Mouse (Mus musculus) 416B (cell line): Measurements from ENCODE around the gene Angptl4.
"Not testable (repeated sequence)": the region's sequence is repeated elsewhere in the genome, so short reads cannot be mapped to it uniquely, and the experiment has no call there.

Experiments
- DNase-seq: peaks from one replicate; pipeline ENCODE4 v3.0.0; 2011; ENCODE audit warnings: low read depth

The Angptl4 gene

DNA sequence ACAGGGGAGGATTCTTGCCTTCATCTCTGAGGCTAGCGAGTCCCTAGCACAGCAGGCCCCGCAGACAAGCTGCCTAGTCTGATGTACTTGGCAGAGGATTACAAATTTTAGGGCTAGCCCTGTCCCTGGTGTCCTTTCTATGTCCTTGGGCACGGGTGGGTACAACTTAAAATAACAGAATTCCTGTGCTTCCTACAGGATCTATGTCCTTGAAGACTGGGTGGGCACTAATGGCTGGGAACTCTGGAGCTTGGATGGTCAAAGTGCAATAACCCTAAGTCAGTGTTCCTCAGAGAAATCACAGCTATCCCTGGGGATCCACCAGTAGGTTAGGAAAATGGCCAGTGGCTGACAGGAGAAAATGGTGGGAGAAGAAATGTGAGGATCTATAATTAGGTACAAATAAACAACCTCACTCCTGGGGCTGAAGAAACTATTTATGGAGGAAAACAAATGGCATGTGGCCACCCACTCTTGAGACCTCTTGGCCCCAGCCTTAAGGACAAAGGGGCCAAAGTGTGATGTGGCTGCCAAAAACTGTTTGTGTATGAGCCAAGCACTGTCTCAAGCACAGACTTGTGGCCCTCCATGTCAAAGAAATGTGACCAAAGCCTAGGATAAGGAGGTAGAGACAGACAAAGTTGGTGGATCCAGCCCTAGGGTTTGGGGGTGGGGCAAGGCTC lies 25.4 kb downstream of the Angptl4 start:
- no peak for DNase-seq

DNA sequence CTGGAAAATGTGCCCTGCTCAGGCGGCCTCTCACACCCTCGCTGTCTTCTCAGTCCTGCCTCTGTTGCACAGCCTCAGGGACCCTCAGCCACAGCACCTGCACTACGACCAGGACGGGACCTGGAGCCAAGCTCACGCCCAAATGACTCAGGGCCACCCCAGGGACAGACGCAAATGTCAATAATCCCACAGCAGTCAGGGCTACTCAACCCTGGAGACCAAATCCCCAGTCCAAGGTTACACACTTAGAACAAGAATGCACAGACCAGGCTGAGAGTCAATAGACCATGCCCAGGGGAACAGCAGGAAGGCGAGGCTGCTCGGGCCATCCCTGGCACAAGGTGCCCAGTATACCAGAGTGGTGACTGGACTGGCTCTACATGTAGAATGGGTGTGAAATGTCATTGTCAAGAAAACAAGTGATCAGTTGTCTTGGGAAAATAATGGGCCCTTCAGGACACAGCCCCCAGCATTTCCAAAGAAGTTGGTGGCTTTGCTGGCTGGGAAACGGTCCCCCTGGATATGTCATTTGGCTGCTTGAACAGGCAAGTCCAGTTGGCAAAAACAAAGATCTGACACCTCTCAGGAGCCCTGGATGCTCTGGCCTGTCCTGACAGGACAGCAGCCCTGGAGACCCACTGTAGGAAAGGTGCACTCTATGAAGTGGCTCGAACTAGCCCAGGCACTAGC lies 26.1 kb downstream of the Angptl4 start:
- DNase-seq, result no peak

DNA sequence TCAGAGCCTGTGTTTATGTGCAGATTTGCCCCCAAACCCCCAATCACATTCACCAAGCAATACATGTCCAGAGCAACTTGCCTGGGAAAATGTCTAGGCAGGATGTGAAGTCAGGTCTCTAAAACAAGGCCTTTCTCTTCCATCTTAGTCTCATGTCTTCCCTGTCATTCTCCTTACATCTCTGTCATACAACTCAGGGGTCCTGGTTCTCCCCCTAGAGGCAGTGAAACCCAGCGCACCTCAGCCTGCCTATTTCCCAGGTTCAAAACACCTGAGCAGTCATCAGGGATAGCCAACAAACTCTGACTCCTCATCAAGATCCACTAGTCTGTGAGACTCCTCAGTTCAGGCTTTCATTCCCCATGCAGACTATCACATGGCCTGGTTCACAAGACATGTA lies 27.0 kb downstream of the Angptl4 start:
- DNase-seq, result no peak

DNA sequence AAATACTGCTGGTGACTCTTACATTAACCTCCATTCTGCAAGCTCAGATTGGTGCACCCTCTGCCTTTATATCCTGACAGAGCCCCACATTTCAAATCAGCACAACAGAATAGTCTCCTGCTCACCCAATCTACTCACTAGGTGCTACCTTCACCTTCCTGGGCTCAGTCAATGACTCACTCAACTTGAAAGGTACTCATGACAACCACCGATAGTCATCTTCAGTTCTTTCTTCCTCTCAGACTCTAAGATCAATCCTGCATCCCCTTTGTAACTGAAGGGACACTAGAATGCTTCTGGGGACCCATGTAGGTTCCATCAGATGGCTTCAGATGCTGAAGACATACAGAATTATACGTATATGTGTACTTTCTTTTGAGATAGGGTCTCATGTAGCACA lies 29.3 kb downstream of the Angptl4 start:
- DNase-seq, result no peak

DNA sequence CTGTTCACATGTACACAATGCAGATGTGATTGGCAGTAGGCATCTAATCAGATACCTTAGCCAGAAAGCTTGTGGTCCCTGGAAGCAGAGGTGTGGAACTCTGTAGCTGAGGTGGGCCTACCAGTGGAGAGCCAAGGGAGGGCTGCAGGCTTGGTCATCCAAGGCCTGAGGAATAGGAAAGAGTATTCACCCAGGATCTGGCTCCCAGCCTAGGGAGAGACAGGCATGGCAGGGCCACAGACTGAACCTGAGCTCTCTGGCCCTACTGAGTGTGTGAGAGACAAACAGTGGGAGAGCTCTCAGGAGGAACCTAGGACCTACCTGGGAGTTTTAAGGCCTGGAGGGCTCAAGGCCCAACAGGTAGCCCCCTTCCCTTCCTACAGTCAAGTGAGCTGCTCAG lies 30.4 kb downstream of the Angptl4 start:
- no peak for DNase-seq

DNA sequence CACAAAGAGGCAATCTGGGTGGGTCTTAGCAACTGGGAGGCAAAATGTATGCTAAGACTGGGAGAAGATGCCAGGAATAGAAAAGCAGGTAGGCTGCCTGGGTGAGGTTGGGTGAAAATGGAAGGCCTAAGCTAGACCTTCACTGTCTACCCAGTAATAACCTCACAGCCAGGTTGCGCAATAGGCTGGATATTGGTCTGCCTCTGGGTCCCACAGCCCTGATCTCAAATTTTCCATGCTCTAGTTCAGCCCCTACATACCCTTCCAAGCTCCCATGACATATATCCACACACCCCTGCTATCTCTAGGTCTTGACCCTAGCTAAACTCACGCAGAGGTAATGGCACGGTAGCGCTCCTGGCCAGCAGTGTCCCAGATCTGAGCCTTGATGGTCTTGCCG lies 32.2 kb downstream of the Angptl4 start:
- peak; percentile 54 for DNase-seq

DNA sequence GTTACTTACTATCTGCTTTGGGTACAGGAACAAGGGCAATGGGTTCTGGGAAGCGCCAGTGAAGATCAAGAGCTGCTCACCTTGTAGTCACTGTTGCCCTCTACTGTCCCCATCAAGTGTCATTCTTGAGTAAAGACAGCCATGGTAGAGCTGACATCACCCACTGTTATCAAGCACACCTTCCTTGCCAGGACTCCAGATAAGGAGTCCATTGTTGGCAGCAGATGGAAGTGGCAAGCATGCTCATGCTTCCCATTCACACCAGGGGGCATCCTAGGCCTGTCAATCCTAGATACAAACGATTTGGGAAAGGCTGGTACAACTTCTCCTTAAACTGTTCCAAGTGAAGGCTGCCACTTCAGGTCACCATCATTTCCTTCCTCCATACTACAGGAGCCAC lies 35.6 kb downstream of the Angptl4 start:
- DNase-seq, result peak; percentile 79

DNA sequence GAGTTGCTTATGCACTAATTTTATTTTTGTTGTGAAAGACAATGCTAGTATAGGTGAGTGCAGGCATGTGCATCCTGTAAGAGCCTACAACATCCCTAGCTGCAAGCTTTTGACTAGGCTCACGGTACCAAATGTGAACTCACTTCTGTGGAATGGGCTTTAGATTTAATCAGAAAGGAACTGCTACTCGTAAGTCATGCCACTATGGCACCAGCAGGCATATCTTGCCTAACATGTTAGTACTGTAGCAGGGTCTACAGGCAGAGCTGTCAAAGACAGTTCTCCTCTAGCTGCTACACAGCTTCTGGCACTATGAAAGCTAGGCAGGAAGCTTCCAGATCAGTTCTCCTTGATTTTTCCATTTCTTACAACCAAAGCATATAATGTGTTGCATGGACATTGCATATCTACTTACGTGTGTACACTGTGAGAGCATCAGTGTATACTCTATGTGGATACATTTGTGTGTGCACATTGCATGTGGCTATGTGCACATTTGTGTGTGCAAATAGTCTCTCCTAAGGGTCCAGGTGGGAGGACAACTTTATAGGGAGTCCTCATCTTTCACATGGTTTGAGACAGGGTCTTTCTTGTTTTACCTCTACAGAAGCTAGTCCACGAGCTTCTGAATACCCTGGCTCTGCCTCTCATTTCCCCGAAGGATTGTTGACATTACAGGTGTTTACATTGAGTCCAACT lies 36.8 kb downstream of the Angptl4 start:
- no peak for DNase-seq

DNA sequence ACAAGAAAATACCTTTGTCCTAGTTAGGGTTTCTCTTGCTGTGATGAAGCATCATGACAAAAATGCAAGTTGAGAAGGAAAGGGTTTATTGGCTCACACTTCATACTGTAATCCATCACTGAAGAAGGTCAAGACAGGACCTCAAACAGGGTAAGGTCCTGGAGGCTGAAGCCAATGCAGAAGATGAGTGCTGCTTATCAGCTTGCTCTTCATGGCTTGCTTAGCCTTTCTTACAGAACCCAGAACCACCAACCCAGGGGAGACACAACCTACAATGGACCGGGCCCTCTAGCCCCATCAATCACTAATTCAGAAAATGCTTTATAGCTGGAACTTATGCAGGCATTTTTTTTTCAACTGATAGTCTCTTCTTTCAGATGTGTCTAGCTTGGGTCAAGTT lies 39.2 kb downstream of the Angptl4 start:
- DNase-seq, result no peak

DNA sequence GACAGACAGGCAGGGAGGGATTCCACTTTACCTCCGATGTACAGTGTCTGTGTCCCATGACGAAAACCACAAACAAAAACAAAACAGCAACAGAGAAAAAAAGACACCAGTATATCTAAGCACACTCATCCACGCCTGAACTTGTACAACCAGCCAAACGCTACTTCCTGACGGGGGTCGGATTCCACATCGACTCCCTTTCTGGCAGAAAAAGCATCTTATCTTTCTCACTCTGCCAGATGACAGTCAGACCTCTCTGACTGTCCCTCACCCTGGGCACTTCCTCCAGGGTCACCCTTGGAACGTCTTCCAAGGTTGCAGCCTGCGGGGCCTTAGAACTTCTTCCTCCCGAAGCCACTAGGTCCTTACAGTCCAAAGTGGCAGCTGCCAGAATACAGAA lies 48.1 kb downstream of the Angptl4 start:
- DNase-seq, result not testable (repeated sequence)

DNA sequence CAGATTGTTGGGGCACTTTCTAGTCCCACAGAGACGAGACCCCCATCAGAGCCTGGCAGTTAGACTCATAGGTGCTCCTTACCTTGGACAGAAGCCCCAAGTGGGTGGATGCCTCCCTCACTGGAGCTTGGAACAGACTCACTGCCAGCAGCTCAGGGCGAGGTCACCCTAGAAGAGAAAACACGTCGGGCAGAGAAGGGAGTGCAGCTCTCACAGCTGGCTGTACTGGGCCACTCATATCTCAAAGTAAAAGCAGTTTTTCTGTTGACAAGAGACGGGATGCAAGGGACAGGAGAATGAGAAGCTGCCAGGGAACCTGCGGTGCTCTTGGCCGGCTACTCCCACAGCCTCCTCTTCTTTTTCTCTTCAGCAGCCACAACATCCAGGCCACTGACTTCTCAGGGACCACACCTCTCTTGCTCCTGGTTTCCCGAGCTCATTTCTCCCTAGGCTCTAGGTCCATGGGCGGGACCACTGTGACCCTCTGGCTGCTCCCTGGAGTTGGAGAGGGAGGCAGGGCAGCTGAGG lies 49.0 kb downstream of the Angptl4 start:
- not testable (repeated sequence) for DNase-seq

DNA sequence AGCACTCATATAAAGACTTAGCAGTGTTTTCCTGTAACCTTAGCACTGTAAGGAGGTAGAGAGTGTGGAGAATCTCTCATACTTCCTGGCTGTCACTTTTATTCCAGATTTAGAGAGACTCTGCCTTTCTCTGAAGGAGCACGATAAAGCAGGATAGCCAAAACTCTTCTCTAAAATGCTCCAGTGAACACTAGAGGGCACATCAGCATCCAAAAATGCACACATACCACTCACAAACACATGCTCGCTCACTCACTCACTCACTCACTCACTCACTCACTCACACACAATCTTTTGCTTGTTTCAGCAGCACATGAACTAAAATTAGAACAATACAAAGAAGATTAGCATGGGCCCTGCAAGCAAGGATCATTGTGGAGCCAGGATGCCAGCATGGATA lies 52.4 kb downstream of the Angptl4 start:
- DNase-seq, result peak; percentile 49

DNA sequence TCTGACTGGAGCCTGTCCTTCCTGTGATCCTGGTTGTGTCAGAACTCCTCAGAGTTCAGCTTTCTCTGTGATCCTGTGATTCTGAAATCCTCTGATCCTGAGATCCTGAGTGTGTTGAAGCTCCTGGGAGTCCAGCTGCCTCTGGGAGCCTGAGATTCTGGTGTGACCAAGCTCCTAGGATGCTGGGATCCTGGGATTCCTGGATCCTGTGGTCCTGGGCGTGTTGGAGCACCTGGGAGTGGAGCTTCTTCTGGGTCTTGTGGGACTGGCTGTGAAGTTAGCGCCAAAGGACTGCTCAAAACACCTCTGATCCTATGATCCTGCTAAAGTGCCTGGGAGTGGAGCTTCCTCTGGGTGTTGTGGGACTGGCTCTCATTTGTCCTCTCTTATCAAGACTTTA lies 53.2 kb downstream of the Angptl4 start:
- no peak for DNase-seq
